8 mouse cellular contexts compared by ENCODE assay signal in genomic region chr10:125538316-125538715, GRCm38 (mm10).
A peak's percentile ranks its signal among the peaks of the same experiment; 100 is the strongest.
DNase-seq lines count a peak whose midpoint lies in the region; ATAC-seq and TF ChIP-seq lines count a peak whose summit lies in the region.

No protein-coding gene starts in this region.

- TF ChIP-seq CTCF in heart, postnatal 0 days (IDR thresholded peaks at IDR 0.05; ENCODE audit: low read depth), result peak; percentile 73

- H3K36me3 ChIP-seq in heart, postnatal 0 days (replicated peaks; ENCODE audit: control insufficient read depth, insufficient read depth, low read length), result no peaks in the 10 kb centered on the region
- no peaks in the 10 kb centered on the region for H3K36me3 ChIP-seq in lung, embryonic 16.5 days (ENCODE audit: control insufficient read depth, insufficient read depth, low read length)

- ATAC-seq in heart, postnatal 0 days (ENCODE audit: insufficient read depth, low read depth), result no peak
- ATAC-seq in lung, embryonic 16.5 days (ENCODE audit: low read depth), result peak; percentile 60

- no peak overlapping the region for H3K9ac ChIP-seq in heart, postnatal 0 days (replicated peaks; ENCODE audit: low read depth, low read length)
- H3K9ac ChIP-seq in lung, embryonic 16.5 days (ENCODE audit: low read length), result no peak overlapping the region

- no peak overlapping the region for H3K4me3 ChIP-seq in heart, postnatal 0 days (ENCODE audit: low read depth, low read length)
- no peak overlapping the region for H3K4me3 ChIP-seq in lung, embryonic 16.5 days (ENCODE audit: low read length)

- 55% methylated on average over 1 of the region's 1 CpGs for WGBS in heart, postnatal 0 days
- WGBS in lung, embryonic 16.5 days, result 44% methylated on average over 1 of the region's 1 CpGs

- peak; percentile 16 for DNase-seq in heart, postnatal 0 days (ENCODE audit: low spot score)
- no peak for DNase-seq in heart, postnatal 25 days (ENCODE audit: low spot score)
- DNase-seq in right cerebral cortex, adult 18-20 months, result peak; percentile 5
- no peak for DNase-seq in right cerebral cortex, postnatal 4 days
- DNase-seq in embryo, embryonic 11.5 days (ENCODE audit: low read depth, low spot score), result peak; percentile 34
- no peak for DNase-seq in frontal cortex, postnatal 14 days (ENCODE audit: low spot score in 2 of 2)
- no peak for DNase-seq in spleen, postnatal 10 days (ENCODE audit: low spot score in 2 of 2)

- H3K27me3 ChIP-seq in heart, postnatal 0 days (ENCODE audit: control insufficient read depth, insufficient read depth, low read length), result no peaks in the 10 kb centered on the region
- no peaks in the 10 kb centered on the region for H3K27me3 ChIP-seq in lung, embryonic 16.5 days (ENCODE audit: control insufficient read depth, insufficient read depth, low read depth, low read length)

- no peak overlapping the region for H3K4me2 ChIP-seq in heart, postnatal 0 days (ENCODE audit: low read depth, low read length)
- no peak overlapping the region for H3K4me2 ChIP-seq in lung, embryonic 16.5 days (ENCODE audit: low read depth, low read length)

- no peaks in the 10 kb centered on the region for H3K9me3 ChIP-seq in heart, postnatal 0 days (replicated peaks; ENCODE audit: control insufficient read depth, low read length)
- no peaks in the 10 kb centered on the region for H3K9me3 ChIP-seq in lung, embryonic 16.5 days (ENCODE audit: control insufficient read depth, low read length)

- no peak for TF ChIP-seq EP300 in heart, postnatal 0 days (IDR thresholded peaks at IDR 0.05; ENCODE audit: low read depth)

- H3K4me1 ChIP-seq in heart, postnatal 0 days (ENCODE audit: control insufficient read depth, insufficient read depth), result no peaks in the 10 kb centered on the region
- no peaks in the 10 kb centered on the region for H3K4me1 ChIP-seq in lung, embryonic 16.5 days (replicated peaks; ENCODE audit: control insufficient read depth, insufficient read depth, low read length)

- no peak overlapping the region for H3K27ac ChIP-seq in heart, postnatal 0 days (ENCODE audit: low read depth)
- no peak overlapping the region for H3K27ac ChIP-seq in lung, embryonic 16.5 days (ENCODE audit: low read length)

- intact Hi-C loops in heart, postnatal 25 days (cut with DNase I), result loop anchor here (10.0 kb wide), 1 partner anchor 274 kb away; no protein-coding TSS in a partner anchor

Comparison
In these comparisons a context has a peak if more than half of its experiments do, and no peak if none do; other contexts are left out.
1. DNase-seq: peak in heart, postnatal 0 days (single experiment), right cerebral cortex, adult 18-20 months (single experiment) and embryo, embryonic 11.5 days (single experiment); none in heart, postnatal 25 days (single experiment), right cerebral cortex, postnatal 4 days (single experiment), frontal cortex, postnatal 14 days (0 of 2) and spleen, postnatal 10 days (0 of 2).